Mouse (Mus musculus) erythroblast, embryonic 14.5 days (primary cell): ENCODE measurements around the gene Akap6. TPM values are rescaled to one million over a fixed set of nuclear protein-coding genes. Genes with fewer than 3 reads are reported as not detected.

Experiments
- H3K27me3 ChIP-seq: 2 replicates; pipeline ENCODE4 v1.6.1; 2012; ENCODE audit warnings: inconsistent platforms; ENCODE audit not compliant: control insufficient read depth
- H3K36me3 ChIP-seq: 2 replicates; pipeline ENCODE4 v1.6.1; 2012; ENCODE audit warnings: mild to moderate bottlenecking, inconsistent platforms; ENCODE audit not compliant: control insufficient read depth
- H3K4me1 ChIP-seq: 2 replicates; pipeline ENCODE4 v1.6.1; 2012; ENCODE audit warnings: inconsistent platforms; ENCODE audit not compliant: control insufficient read depth
- H3K4me3 ChIP-seq: replicated peaks from 2 replicates; pipeline ENCODE3; 2012; ENCODE audit warnings: moderate library complexity, mild to moderate bottlenecking, inconsistent platforms
- H3K9me3 ChIP-seq: 2 replicates; pipeline ENCODE4 v1.6.1; 2012; ENCODE audit warnings: low read length, inconsistent platforms, mixed read lengths; ENCODE audit not compliant: control insufficient read depth
- GATA1 ChIP-seq: IDR thresholded peaks from 2 replicates; pipeline ENCODE4 v1.6.1; 2012; ENCODE audit warnings: low read length, inconsistent platforms, mixed read lengths
- TAL1 ChIP-seq: IDR thresholded peaks from 3 replicates; pipeline ENCODE4 v1.6.1; 2012; ENCODE audit warnings: low read length, inconsistent platforms, mixed read lengths
- polyA plus RNA-seq: library from polyadenylated mRNA; stranded (reverse); fragments of >175 nt; gene quantifications from 2 replicates; pipeline ENCODE4 v1.2.3, GENCODE M21; 2012

The Akap6 gene
- polyA plus RNA-seq, 1 experiment = not detected

DNA sequence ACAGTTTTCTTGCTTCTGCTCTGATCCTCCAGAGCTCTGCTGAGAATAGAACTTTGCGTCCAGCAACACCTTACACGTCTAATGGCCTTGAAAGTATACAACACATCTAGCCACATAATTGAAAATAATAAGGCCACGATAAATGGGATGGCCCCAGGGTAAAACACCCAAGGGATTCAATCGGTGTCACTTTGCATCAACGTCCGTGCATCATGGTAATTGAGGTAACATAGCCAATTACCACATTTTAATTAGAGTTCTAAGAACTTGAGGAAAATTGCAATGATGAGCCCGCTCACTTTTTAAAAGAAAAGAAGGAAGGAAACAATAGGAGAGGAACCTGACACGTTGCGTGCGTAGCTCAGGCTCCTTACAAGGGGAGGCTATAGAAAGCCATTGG lies 413.1 kb downstream of the Akap6 start:
- H3K4me1 ChIP-seq = no peaks in the 10 kb centered on the region
- H3K4me3 ChIP-seq = no peak overlapping the region
- H3K9me3 ChIP-seq = no peaks in the 10 kb centered on the region
- H3K36me3 ChIP-seq = no peaks in the 10 kb centered on the region
- H3K27me3 ChIP-seq = no peaks in the 10 kb centered on the region
- TF ChIP-seq TAL1 (no peak), GATA1 (no peak)

DNA sequence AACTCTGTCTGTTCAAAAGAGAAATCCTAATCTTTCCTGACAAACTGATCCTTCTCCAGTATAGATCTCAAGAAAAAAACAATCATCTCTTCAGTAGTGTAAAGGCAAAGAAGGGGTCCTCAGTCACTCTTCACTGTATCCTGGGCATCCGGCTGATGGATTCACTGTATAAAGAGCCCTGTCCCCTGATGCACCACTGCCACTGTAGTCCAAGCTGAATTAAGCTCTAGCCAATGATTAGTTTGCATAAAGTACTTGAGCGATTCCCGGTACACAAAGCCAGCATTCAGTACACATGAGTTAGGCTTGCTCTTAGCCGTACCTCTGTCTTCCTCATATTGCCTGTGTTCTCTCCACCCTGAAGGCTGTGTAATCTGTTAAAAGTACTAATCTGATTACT lies 420.2 kb downstream of the Akap6 start:
- no peaks in the 10 kb centered on the region for H3K36me3 ChIP-seq
- no peak overlapping the region for H3K4me3 ChIP-seq
- TF ChIP-seq GATA1 (no peak), TAL1 (no peak)
- H3K27me3 ChIP-seq = no peaks in the 10 kb centered on the region
- H3K4me1 ChIP-seq = no peaks in the 10 kb centered on the region
- H3K9me3 ChIP-seq = no peaks in the 10 kb centered on the region

DNA sequence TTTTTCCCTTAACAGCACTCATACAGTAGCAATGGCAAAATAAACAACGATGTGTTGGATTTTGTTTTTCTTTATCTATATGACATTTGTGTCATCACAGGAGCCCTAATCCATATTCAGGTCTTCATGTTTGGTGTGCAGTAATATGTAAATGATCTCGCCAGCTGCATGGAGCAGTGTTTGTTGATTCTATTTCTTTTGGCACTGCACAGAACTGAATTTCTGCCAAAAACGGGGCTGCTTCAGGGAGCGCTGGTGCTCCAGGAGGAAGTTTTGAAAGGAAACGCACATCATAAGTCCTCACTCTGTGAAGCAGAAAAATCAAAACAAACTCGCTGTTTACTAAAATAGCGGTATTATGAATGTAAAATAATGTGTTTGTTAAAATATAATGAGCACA lies 424.9 kb downstream of the Akap6 start:
- Histone ChIP-seq H3K27me3 (no peaks in the 10 kb centered on the region), H3K4me1 (no peaks in the 10 kb centered on the region), H3K36me3 (no peaks in the 10 kb centered on the region), H3K9me3 (no peaks in the 10 kb centered on the region), H3K4me3 (no peak overlapping the region)
- TF ChIP-seq TAL1 (no peak), GATA1 (no peak)

DNA sequence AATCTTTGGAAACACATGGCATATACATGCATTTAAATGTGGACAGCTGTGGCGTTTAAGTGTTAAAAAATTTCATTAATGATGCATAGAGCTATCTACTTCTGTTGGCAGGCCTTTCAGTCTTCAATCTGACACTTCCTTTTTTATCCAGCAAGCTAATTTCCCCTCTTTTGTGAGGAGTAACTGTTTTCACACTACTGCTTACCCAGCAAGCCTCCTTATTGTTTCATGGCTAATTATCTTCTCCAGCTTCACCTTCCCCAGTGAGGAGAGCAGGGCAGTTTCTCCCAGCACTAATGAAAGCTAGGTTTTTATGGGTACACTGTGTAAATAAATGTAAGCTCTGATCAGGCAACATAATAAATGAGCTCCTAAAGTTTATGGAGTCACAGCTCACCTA lies 425.5 kb downstream of the Akap6 start:
- Histone ChIP-seq H3K4me3 (no peak overlapping the region), H3K27me3 (no peaks in the 10 kb centered on the region), H3K36me3 (no peaks in the 10 kb centered on the region), H3K9me3 (no peaks in the 10 kb centered on the region), H3K4me1 (no peaks in the 10 kb centered on the region)
- no peak for TF ChIP-seq TAL1

DNA sequence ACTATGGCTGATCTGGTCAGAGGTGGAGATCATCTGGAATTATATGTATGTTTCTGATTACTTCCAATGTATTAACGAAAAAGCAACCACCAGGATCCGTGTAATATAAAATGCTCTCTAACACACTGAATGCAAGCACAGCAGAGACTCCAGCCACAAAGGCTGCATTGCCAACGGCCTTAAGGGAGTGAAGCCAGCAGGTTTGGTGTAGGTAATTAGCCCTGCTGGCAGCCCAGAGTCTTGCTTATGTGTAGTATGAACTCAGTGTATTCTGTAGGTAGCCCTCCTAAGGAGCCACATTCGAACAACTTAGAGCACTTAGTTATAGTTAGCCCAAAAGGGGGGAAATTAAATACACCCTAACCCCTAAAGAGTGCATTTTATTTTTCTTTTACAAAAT lies 426.1 kb downstream of the Akap6 start:
- TF ChIP-seq GATA1 (no peak), TAL1 (no peak)
- no peaks in the 10 kb centered on the region for H3K9me3 ChIP-seq
- no peak overlapping the region for H3K4me3 ChIP-seq
- H3K36me3 ChIP-seq = no peaks in the 10 kb centered on the region
- H3K4me1 ChIP-seq = no peaks in the 10 kb centered on the region
- no peaks in the 10 kb centered on the region for H3K27me3 ChIP-seq

DNA sequence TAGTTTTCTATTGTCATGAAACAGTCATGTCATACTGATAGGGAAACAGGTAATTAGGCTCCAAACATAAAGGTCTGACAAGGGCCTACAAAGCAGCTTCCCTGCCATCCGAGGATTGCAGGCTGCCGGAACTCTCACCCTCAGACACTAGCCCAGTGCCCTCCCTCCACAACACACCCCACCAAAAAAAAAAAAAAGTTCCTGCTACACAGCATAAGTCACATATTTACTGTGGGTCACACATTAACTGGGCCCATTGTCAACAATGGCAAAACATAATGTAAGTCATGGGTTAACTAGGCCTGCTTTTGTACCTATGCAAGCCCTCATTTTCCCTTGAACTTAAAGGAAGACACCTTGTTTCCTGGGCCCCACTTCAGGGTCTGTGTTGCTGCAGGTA lies 435.0 kb downstream of the Akap6 start:
- H3K9me3 ChIP-seq = no peaks in the 10 kb centered on the region
- no peak overlapping the region for H3K4me3 ChIP-seq
- H3K4me1 ChIP-seq = no peaks in the 10 kb centered on the region
- no peaks in the 10 kb centered on the region for H3K36me3 ChIP-seq
- H3K27me3 ChIP-seq = no peaks in the 10 kb centered on the region
- no peak for TF ChIP-seq TAL1
- no peak for TF ChIP-seq GATA1

DNA sequence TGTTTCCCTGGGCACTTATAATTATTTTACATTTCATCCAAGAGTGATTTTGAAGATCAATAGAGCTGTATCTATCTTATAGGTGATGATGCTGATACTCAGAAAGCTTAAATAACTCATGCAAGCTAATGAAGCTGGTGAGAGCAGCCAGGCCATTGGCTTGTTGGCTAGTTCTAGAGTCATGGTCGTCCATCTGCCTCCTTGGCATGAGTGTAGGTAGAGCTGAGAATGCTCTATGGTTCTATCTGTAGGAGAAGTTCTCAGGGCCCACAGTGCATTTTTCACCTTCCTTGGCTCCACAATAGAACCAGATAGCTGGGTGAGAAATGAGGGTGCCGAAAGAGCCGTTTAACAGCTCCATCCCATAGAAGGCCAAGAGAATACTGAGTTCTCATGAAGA lies 438.1 kb downstream of the Akap6 start:
- H3K9me3 ChIP-seq = peaks cover 4% of the 10 kb centered on the region; the same call in 1 of the 2 replicates
- H3K4me1 ChIP-seq = no peaks in the 10 kb centered on the region
- H3K36me3 ChIP-seq = no peaks in the 10 kb centered on the region
- no peaks in the 10 kb centered on the region for H3K27me3 ChIP-seq
- TF ChIP-seq TAL1 (no peak), GATA1 (no peak)
- no peak overlapping the region for H3K4me3 ChIP-seq

DNA sequence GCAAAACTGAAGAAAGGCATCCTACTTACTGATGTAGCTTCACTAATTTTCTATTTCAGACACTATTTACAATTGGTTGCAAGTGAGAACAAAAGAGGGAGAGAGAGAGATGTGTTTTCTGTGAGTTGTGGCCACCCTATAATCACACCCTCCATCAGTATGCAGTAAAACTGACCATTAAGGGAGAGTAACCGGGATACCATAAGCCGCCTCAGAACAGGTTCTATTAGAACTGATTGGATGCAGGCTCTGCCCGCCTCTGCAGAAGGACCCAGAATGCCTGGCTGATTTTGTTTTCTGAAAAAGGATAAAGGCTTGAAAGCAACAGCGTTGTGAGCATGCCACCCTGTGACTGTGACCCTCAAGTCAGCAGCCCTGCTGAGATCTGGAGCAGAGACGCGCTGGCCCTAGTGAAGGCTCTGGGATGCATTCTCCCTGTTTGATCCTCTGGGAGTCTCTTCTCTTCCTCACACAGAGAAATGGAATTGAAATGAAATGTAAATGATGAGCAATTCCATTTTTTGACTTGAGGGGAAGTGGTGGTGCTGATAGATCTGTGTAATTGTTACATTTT lies 445.0 kb downstream of the Akap6 start:
- no peaks in the 10 kb centered on the region for H3K36me3 ChIP-seq
- H3K4me1 ChIP-seq = no peaks in the 10 kb centered on the region; the same call in 1 of the 2 replicates
- H3K27me3 ChIP-seq = no peaks in the 10 kb centered on the region
- no peak overlapping the region for H3K4me3 ChIP-seq
- H3K9me3 ChIP-seq = peaks cover 4% of the 10 kb centered on the region; the same call in 1 of the 2 replicates
- TF ChIP-seq TAL1 = no peak
- TF ChIP-seq GATA1 = no peak

DNA sequence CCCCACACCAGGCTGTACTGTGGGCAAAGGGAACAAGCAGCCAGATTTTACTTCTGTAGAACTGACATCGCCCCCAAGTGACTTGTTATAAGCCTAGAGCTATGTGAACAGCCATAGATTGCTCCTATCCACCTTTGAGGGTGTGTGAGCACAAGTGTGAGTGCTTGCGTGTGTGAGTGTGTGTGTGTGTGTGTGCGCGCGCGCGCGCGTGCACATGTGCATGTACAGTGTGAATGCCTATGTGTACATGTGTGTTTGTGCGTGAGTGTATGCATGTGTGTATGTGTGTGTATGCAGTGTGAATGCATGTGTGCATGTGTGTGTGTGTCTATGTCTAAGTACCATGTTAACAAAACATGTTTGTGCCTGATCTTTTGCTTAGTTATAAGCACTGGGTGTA lies 445.6 kb downstream of the Akap6 start:
- TF ChIP-seq TAL1 (no peak), GATA1 (no peak)
- Histone ChIP-seq H3K4me1 (no peaks in the 10 kb centered on the region; the same call in 1 of the 2 replicates), H3K36me3 (no peaks in the 10 kb centered on the region), H3K27me3 (no peaks in the 10 kb centered on the region), H3K4me3 (no peak overlapping the region), H3K9me3 (peaks cover 4% of the 10 kb centered on the region; the same call in 1 of the 2 replicates)

DNA sequence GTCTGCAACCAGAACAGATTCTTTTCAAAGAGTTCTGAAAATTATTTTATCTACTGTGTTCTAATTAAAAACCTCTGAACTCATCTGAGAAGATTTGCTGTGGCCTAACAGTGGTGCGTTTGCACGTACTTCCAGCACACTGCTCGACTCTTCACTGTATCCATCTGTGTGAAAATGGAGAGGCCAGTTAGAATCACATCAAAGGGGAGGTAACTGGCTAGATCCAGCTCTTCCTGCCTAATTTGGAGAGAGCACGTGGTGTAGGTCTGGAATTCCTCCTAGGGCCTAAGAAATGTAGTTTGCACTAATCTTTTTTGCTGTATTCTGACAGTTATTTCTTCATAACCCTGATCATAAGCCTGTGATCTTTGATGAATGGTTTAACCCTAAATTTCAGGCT lies 446.3 kb downstream of the Akap6 start:
- no peaks in the 10 kb centered on the region for H3K36me3 ChIP-seq
- no peaks in the 10 kb centered on the region for H3K27me3 ChIP-seq
- no peak overlapping the region for H3K4me3 ChIP-seq
- H3K9me3 ChIP-seq = peaks cover 6% of the 10 kb centered on the region; the same call in 1 of the 2 replicates
- no peak for TF ChIP-seq TAL1
- no peak for TF ChIP-seq GATA1
- no peaks in the 10 kb centered on the region; the same call in 1 of the 2 replicates for H3K4me1 ChIP-seq
